Mouse (Mus musculus) kidney, postnatal 0 days (tissue): ENCODE measurements around the gene Abcb4. TPM values are rescaled to one million over a fixed set of nuclear protein-coding genes. Genes with fewer than 3 reads are reported as not detected.
"Not testable (repeated sequence)": the region's sequence is repeated elsewhere in the genome, so short reads cannot be mapped to it uniquely, and the experiment has no call there.

Source experiments
- ATAC-seq: fragments of 200-750 bp; cut with Nextera tagmentation; replicated peaks from 2 replicates; pipeline ENCODE4 v1.8.0; 2017; ENCODE audit warnings: low read depth, moderate number of reproducible peaks, moderate TSS enrichment, moderate library complexity; ENCODE audit not compliant: low FRiP score
- DNase-seq: peaks from one replicate; pipeline ENCODE4 v3.0.0-alpha.2; 2016; ENCODE audit warnings: low spot score
- H3K27ac ChIP-seq: fragments of 300-500 bp; sonication (generic); 2 replicates; pipeline ENCODE4 v1.5.1; 2014; ENCODE audit warnings: mild to moderate bottlenecking
- H3K27me3 ChIP-seq: fragments of 300-500 bp; sonication (generic); 2 replicates; pipeline ENCODE4 v1.6.1; 2014; ENCODE audit warnings: low read length, mixed read lengths; ENCODE audit not compliant: insufficient read depth
- H3K36me3 ChIP-seq: fragments of 300-500 bp; sonication (generic); 2 replicates; pipeline ENCODE4 v1.6.1; 2014; ENCODE audit warnings: low read length, mixed read lengths; ENCODE audit not compliant: insufficient read depth
- H3K4me1 ChIP-seq: fragments of 300-500 bp; sonication (generic); replicated peaks from 2 replicates; pipeline ENCODE4 v1.6.1; 2014; ENCODE audit warnings: antibody characterized with exemption, low read length, mixed read lengths; ENCODE audit not compliant: insufficient read depth
- H3K4me2 ChIP-seq: fragments of 300-500 bp; sonication (generic); 2 replicates; pipeline ENCODE4 v1.6.1; 2014; ENCODE audit warnings: mild to moderate bottlenecking, low read length, moderate library complexity, mixed read lengths
- H3K4me3 ChIP-seq: fragments of 300-500 bp; sonication (generic); replicated peaks from 2 replicates; pipeline ENCODE4 v1.5.1; 2014; ENCODE audit warnings: low read depth, low read length
- H3K9ac ChIP-seq: fragments of 300-500 bp; sonication (generic); 2 replicates; pipeline ENCODE4 v1.6.1; 2014; ENCODE audit warnings: low read depth, low read length
- H3K9me3 ChIP-seq: fragments of 300-500 bp; sonication (generic); replicated peaks from 2 replicates; pipeline ENCODE4 v1.6.1; 2016; ENCODE audit warnings: low read length, inconsistent platforms, mixed read lengths
- CTCF ChIP-seq: IDR thresholded peaks from 2 replicates; pipeline ENCODE4 v1.5.1; 2016; ENCODE audit warnings: antibody characterized with exemption, low read depth, mild to moderate bottlenecking, moderate library complexity
- WGBS: fragments of 180-500 bp; shearing (Covaris S2); extraction: QIAGEN DNeasy Blood & Tissue Kit; methylation state at CpG from one replicate; pipeline ENCODE4 v1.1.7; 2014; 5-methylcytosine and 5-hydroxymethylcytosine counted together
- polyA plus RNA-seq: library from polyadenylated mRNA; unstranded; fragments of >200 nt; fragmentation: Nextera tagmentation; extraction: Ambion mirVana; gene quantifications from 2 replicates; pipeline ENCODE4 v1.2.1, GENCODE M21; 2015

Gene Abcb4
- 0.11 and 0.16 TPM in 2 replicates for polyA plus RNA-seq

DNA sequence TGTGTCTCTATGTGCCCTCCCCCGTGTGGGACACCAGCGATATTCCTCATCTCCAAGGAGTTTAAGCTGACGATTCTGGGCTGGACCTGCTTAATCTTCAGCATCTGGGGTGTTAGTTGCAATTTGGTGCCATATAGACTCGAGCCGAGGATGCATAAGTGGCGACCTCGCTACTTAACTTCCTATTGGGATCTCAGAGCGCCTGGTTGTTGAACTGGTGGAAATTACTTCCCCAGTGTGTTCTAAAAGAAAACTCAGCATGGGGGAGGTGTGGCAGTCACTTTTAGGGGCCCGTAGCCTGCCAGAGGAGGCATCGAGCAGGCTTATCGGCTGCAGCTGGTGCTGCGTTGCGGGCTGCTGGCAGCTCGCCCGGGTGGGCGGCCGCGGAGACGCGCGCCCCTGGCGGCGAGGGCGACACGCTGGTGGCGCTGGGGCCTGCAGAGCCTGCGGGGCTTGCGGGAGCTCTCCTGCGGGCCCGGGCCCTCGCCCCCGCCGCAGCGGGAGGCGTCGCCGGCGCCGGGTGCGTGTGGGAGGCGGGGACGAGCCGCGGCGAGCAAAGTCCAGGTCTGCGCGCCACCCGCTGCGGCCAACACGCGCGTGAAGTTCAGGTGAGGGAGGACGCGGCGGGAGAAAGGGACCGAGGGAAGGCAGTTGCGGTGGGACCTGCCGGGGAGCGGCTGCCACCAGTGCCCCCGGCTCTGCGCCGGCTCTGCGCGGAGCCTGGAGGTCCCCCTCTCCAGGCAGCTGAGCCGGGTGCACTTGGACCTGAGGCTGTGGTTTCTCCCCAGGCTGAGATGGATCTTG, at the start of gene Abcb4:
TSS of gene Abcb4 (plus strand) at position 418 of the 804 bp plus-strand sequence.
- Histone ChIP-seq H3K4me1 (0 out of 2 replicates have a peak, but pooled peaks cover 4% of the 10 kb centered on the region), H3K27ac (no peak within 1 kb of the TSS), H3K4me2 (peak within 1 kb of the TSS; percentile 97), H3K36me3 (no peaks in the 10 kb centered on the region), H3K27me3 (no peaks in the 10 kb centered on the region), H3K9ac (peak within 1 kb of the TSS; percentile 35; the same call in 1 of the 2 replicates), H3K4me3 (peak within 1 kb of the TSS; percentile 55), H3K9me3 (no peaks in the 10 kb centered on the region)
- TF ChIP-seq CTCF = peak; percentile 39; the same call in 1 of the 2 replicates
- DNase-seq (peak; percentile 26), ATAC-seq (peak; percentile 69)
- WGBS = 3% methylated on average over 65 of the region's 65 CpGs

DNA sequence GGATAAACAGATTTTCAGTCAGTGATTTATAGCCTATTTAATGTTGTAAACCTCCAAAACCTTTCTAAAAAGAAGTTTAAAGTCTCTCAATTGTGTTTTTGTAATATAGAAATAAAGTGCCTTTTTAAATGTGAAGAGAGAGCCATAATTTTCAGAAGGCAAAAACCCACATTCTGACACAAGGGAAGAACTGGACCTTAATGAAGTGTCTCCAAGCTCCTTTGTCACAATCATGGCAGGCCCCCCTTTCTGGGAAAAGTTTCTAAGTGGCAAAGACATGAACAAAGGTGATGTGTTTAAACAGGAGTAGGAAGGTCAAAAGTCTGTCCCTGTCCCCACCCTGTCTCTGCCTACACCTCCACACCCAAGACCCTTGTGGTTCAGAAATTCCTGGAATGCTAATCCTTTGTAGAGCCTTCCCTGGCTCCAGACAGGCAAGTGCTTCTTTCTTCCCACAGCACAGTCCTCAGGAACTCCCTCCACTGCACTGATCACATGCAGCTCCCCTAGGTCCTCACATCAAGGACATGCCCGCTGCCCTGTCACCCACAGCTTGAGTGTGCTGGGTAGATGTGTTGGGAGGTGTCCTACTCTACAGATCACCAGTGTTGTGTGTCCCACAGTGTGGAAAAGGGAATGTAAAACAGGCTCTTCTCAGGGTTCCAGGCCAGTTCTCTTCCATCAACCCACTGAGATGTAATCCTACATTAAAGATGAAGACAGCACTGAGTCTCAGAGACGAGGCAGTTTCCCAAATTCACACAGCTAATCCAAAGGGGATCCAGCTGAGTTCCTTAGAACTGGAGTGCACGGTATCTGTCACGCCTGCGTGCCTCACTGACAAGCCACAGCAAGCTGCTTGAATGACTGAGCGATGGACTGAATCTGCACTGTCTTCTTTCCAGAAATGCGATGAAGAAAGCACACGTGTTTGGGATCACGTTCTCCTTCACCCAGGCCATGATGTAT, 44.6 kb upstream of the Abcb4 start:
- 40% methylated on average over 5 of the region's 9 CpGs for WGBS
- H3K36me3 ChIP-seq, H3K27me3 ChIP-seq, H3K27ac ChIP-seq, H3K4me1 ChIP-seq, H3K9ac ChIP-seq, H3K4me2 ChIP-seq, H3K4me3 ChIP-seq, H3K9me3 ChIP-seq, DNase-seq, ATAC-seq: not testable (repeated sequence)

DNA sequence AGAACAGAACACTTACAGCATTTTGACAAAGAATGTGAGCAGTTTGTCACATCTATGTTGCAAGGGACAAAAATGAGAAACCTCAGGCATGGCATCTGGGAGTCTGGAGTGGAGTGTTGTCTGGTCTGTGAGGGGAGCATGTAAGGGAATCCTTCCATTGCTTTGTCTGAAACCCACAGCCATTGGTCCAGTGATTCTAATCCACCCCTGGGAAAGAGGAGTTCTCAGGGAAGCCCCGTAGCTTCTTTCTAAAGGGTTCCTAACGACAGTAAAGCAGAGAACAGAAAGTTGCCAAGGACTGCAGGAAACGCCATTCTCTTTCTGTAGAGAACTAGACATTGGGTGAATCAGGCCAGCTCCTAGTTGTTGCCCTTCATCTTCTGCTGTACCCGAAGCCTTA, 42.7 kb upstream of the Abcb4 start:
- H3K4me2 ChIP-seq = no peak overlapping the region
- no peak for ATAC-seq
- no peak for TF ChIP-seq CTCF
- no peak overlapping the region for H3K4me3 ChIP-seq
- no peaks in the 10 kb centered on the region for H3K36me3 ChIP-seq
- 59% methylated on average over 4 of the region's 4 CpGs for WGBS
- DNase-seq = no peak
- no peaks in the 10 kb centered on the region for H3K9me3 ChIP-seq
- no peak overlapping the region for H3K9ac ChIP-seq
- no peak overlapping the region for H3K27ac ChIP-seq
- H3K27me3 ChIP-seq = no peaks in the 10 kb centered on the region
- H3K4me1 ChIP-seq = no peaks in the 10 kb centered on the region

DNA sequence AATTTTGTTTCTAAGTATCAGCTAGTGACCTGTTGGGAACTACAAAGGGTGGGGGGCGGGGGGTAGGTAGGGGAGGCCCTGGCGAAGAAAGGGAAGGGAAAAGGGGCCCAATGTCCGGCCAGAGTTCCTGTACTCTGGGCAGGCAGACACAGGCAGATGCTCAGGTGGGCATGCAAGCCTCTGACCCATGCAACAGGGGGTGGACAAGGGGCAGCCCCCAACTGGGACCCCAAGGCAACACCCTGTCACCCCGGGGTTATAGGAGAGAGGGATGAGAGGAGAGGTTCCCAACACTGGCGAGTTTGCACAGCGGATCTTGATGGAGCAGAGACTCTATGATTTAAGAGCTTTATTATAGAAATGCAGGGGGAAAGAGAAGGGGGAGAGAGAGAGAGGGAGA, 36.3 kb upstream of the Abcb4 start:
- DNase-seq = no peak
- 58% methylated on average over 6 of the region's 6 CpGs for whole genome bisulfite sequencing
- no peak overlapping the region for H3K4me2 ChIP-seq
- no peaks in the 10 kb centered on the region for H3K4me1 ChIP-seq
- H3K9me3 ChIP-seq = no peaks in the 10 kb centered on the region
- no peak for ATAC-seq
- H3K27me3 ChIP-seq = no peaks in the 10 kb centered on the region
- H3K36me3 ChIP-seq = no peaks in the 10 kb centered on the region
- H3K27ac ChIP-seq = no peak overlapping the region
- no peak overlapping the region for H3K9ac ChIP-seq
- no peak for TF ChIP-seq CTCF
- no peak overlapping the region for H3K4me3 ChIP-seq

DNA sequence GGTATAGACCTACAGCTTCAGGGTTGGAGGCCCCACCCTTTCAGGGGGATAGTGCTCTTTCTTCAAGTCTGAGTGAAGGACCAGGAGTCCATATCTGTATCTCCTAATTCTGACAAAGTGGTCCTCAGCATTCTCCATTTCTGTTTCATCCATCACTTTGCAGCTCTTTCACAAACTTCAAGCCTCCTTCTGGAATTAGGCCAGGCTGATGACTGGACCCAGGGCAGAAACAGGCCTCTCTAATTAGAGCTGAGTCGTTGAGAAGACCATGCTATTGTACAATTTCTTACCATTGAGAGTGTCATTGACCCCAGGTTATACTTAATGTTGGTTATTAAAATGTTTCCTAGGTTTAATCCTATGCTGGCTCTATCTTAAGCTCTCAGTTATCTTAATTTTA, 31.7 kb upstream of the Abcb4 start:
- 68% methylated on average over 1 of the region's 1 CpGs for WGBS
- no peaks in the 10 kb centered on the region for H3K9me3 ChIP-seq
- DNase-seq (no peak), ATAC-seq (no peak)
- no peak overlapping the region for H3K4me2 ChIP-seq
- no peaks in the 10 kb centered on the region for H3K27me3 ChIP-seq
- no peaks in the 10 kb centered on the region for H3K4me1 ChIP-seq
- no peaks in the 10 kb centered on the region for H3K36me3 ChIP-seq
- no peak overlapping the region for H3K9ac ChIP-seq
- no peak overlapping the region for H3K27ac ChIP-seq
- no peak for TF ChIP-seq CTCF
- no peak overlapping the region for H3K4me3 ChIP-seq

DNA sequence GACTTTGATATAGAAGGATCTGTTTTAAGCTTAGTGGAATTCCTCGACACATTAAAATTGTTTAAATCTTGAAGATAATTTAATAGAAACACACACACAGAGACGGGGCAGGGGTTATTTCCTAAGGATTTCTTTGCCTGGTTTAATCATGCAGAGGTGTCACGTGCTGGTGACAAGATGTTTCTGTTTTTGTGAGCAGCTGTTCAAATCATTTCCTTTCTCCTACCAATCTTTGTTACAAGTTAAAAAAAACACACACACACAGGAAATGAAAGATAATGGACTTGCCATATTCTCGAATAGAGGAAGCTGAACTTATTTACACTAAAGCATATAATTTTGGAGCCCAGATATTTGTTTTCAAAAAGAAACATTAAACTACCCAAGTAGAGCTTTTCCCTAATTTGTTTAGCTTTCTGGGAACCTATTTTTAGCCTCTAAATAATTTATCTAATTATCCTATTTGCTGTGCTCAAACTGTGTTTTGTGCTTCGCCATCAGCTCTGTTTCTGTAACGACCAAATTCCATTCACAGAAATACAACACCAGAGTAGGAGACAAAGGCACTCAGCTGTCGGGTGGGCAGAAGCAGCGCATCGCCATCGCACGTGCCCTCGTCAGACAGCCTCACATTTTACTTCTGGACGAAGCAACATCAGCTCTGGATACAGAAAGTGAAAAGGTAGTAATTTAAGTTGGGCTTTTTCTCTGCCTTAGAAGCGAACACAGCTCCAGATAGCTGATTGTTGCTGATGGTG, 29.8 kb upstream of the Abcb4 start:
- no peak for TF ChIP-seq CTCF
- Histone ChIP-seq H3K9ac (no peak overlapping the region), H3K9me3 (no peaks in the 10 kb centered on the region), H3K4me1 (no peaks in the 10 kb centered on the region), H3K36me3 (no peaks in the 10 kb centered on the region), H3K4me2 (no peak overlapping the region), H3K27me3 (no peaks in the 10 kb centered on the region), H3K4me3 (no peak overlapping the region), H3K27ac (no peak overlapping the region)
- ATAC-seq (no peak), DNase-seq (peak; percentile 22)
- 53% methylated on average over 14 of the region's 14 CpGs for WGBS

DNA sequence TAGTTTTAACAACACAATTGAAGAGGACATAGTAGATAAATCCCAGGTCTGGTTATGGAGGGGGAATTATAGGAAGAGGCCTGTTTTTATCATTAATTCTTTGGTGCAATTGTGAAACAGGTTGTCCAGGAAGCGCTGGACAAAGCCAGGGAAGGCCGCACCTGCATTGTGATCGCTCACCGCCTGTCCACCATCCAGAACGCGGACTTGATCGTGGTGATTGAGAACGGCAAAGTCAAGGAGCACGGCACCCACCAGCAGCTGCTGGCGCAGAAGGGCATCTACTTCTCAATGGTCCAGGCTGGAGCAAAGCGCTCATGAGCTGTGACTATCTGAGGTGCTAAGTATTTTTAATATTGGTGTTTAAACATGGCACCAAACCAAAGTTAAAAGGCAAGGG, 27.9 kb upstream of the Abcb4 start:
- H3K27ac ChIP-seq, H3K4me1 ChIP-seq, H3K4me3 ChIP-seq, H3K27me3 ChIP-seq, H3K36me3 ChIP-seq, DNase-seq, H3K9ac ChIP-seq, H3K9me3 ChIP-seq, ATAC-seq, H3K4me2 ChIP-seq: not testable (repeated sequence)
- 93% methylated on average over 11 of the region's 11 CpGs for WGBS
